Mouse (Mus musculus) forebrain, postnatal 0 days (tissue): ENCODE measurements around the gene Eva1a. TPM values are rescaled to one million over a fixed set of nuclear protein-coding genes. Genes with fewer than 3 reads are reported as not detected.

Experiments used
- ATAC-seq: fragments of 200-750 bp; cut with Nextera tagmentation; 2 replicates; pipeline ENCODE4 v1.8.0; 2017; ENCODE audit warnings: mild to moderate bottlenecking, moderate library complexity
- DNase-seq: peaks from one replicate; pipeline ENCODE4 v3.0.0-alpha.2; 2015
- H3K27ac ChIP-seq: fragments of 300-500 bp; sonication (generic); 2 replicates; pipeline ENCODE4 v1.5.1; 2014; ENCODE audit warnings: low read depth, mild to moderate bottlenecking, antibody characterized with exemption, low read length, moderate library complexity, mixed read lengths
- H3K27me3 ChIP-seq: fragments of 300-500 bp; sonication (generic); 2 replicates; pipeline ENCODE4 v1.6.1; 2014; ENCODE audit warnings: mild to moderate bottlenecking, low read length, mixed read lengths; ENCODE audit not compliant: insufficient read depth
- H3K36me3 ChIP-seq: fragments of 300-500 bp; sonication (generic); 2 replicates; pipeline ENCODE4 v1.6.1; 2014; ENCODE audit warnings: mild to moderate bottlenecking, moderate library complexity; ENCODE audit not compliant: insufficient read depth
- H3K4me1 ChIP-seq: fragments of 300-500 bp; sonication (generic); 2 replicates; pipeline ENCODE4 v1.6.1; 2014; ENCODE audit warnings: antibody characterized with exemption; ENCODE audit not compliant: insufficient read depth
- H3K4me2 ChIP-seq: fragments of 300-500 bp; sonication (generic); 2 replicates; pipeline ENCODE4 v1.6.1; 2014; ENCODE audit warnings: low read depth, mild to moderate bottlenecking, moderate library complexity
- H3K4me3 ChIP-seq: fragments of 300-500 bp; sonication (generic); 2 replicates; pipeline ENCODE4 v1.5.1; 2014; ENCODE audit warnings: low read depth, low read length, mixed read lengths
- H3K9ac ChIP-seq: fragments of 300-500 bp; sonication (generic); 2 replicates; pipeline ENCODE4 v1.6.1; 2014; ENCODE audit warnings: mild to moderate bottlenecking
- H3K9me3 ChIP-seq: fragments of 300-500 bp; sonication (generic); 2 replicates; pipeline ENCODE4 v1.6.1; 2016; ENCODE audit warnings: low read length
- CTCF ChIP-seq: sonication (generic); IDR thresholded peaks from 2 replicates; pipeline ENCODE4 v1.5.1; 2016; ENCODE audit warnings: antibody characterized with exemption, control low read depth, low read depth
- WGBS: fragments of 180-500 bp; shearing (Covaris S2); extraction: QIAGEN DNeasy Blood & Tissue Kit; methylation state at CpG from one replicate; pipeline ENCODE4 v1.1.7; 2014; 5-methylcytosine and 5-hydroxymethylcytosine counted together
- polyA plus RNA-seq: library from polyadenylated mRNA; unstranded; fragments of >200 nt; fragmentation: Nextera tagmentation; extraction: Ambion mirVana; gene quantifications from 2 replicates; pipeline ENCODE4 v1.2.1, GENCODE M21; 2015
- total RNA-seq: library from RNA; depleted of rRNA; stranded (reverse); fragments of >200 nt; gene quantifications from 2 replicates; pipeline ENCODE4 v1.2.3, GENCODE M21; 2014; rRNA removed

Eva1a gene
- total RNA-seq (1.3 and 1.4 TPM in 2 replicates), polyA plus RNA-seq (1.9 and 2.0 TPM in 2 replicates)

GRCm38 (mm10) chr6:82040834-82041487, at the start of gene Eva1a:
Eva1a (plus strand) TSS chr6:82041043.
- Histone ChIP-seq H3K9me3 (no peaks in the 10 kb centered on the region), H3K9ac (peak within 1 kb of the TSS; percentile 36), H3K4me1 (peaks cover 8% of the 10 kb centered on the region; the same call in 1 of the 2 replicates), H3K4me3 (peak within 1 kb of the TSS; percentile 42), H3K36me3 (no peaks in the 10 kb centered on the region), H3K27me3 (peaks cover 21% of the 10 kb centered on the region), H3K27ac (no peak within 1 kb of the TSS), H3K4me2 (peak within 1 kb of the TSS; percentile 96)
- no peak for TF ChIP-seq CTCF
- 15% methylated on average over 11 of the region's 11 CpGs for WGBS
- no peak for DNase-seq
- ATAC-seq, result 0 out of 2 replicates have a peak, but pooled peaks have one; percentile 1

GRCm38 (mm10) chr6:82012392-82012791, 28.5 kb upstream of the Eva1a start:
- no peaks in the 10 kb centered on the region for H3K9me3 ChIP-seq
- H3K36me3 ChIP-seq, result no peaks in the 10 kb centered on the region
- WGBS, result 23% methylated on average over 1 of the region's 1 CpGs
- no peaks in the 10 kb centered on the region for H3K4me1 ChIP-seq
- ATAC-seq, result no peak
- DNase-seq, result no peak
- no peaks in the 10 kb centered on the region for H3K27me3 ChIP-seq
- no peak overlapping the region for H3K4me2 ChIP-seq
- H3K4me3 ChIP-seq, result no peak overlapping the region
- TF ChIP-seq CTCF, result no peak
- H3K9ac ChIP-seq, result no peak overlapping the region
- H3K27ac ChIP-seq, result no peak overlapping the region

- no peak overlapping the region for H3K27ac ChIP-seq
- WGBS, result 83% methylated on average over 5 of the region's 5 CpGs
- no peak overlapping the region for H3K4me3 ChIP-seq
- H3K4me1 ChIP-seq, result no peaks in the 10 kb centered on the region
- TF ChIP-seq CTCF, result no peak
- H3K9ac ChIP-seq, result no peak overlapping the region
- no peaks in the 10 kb centered on the region for H3K27me3 ChIP-seq
- no peaks in the 10 kb centered on the region for H3K36me3 ChIP-seq
- ATAC-seq (no peak), DNase-seq (no peak)
- H3K9me3 ChIP-seq, result no peaks in the 10 kb centered on the region
- no peak overlapping the region for H3K4me2 ChIP-seq
Observed at GRCm38 (mm10) chr6:82021074-82021473, 19.8 kb upstream of the Eva1a start.

- DNase-seq (no peak), ATAC-seq (no peak)
- Histone ChIP-seq H3K4me1 (no peaks in the 10 kb centered on the region), H3K4me3 (no peak overlapping the region), H3K9ac (no peak overlapping the region), H3K4me2 (no peak overlapping the region), H3K9me3 (no peaks in the 10 kb centered on the region), H3K36me3 (no peaks in the 10 kb centered on the region), H3K27me3 (no peaks in the 10 kb centered on the region), H3K27ac (no peak overlapping the region)
- no peak for TF ChIP-seq CTCF
- 83% methylated on average over 5 of the region's 5 CpGs for WGBS
Observed at GRCm38 (mm10) chr6:82021494-82021893, 19.3 kb upstream of the Eva1a start.

- Histone ChIP-seq H3K4me2 (no peak overlapping the region), H3K9ac (no peak overlapping the region), H3K9me3 (no peaks in the 10 kb centered on the region), H3K27ac (no peak overlapping the region), H3K4me3 (no peak overlapping the region), H3K4me1 (no peaks in the 10 kb centered on the region), H3K27me3 (no peaks in the 10 kb centered on the region), H3K36me3 (no peaks in the 10 kb centered on the region)
- WGBS, result 26% methylated on average over 19 of the region's 19 CpGs
- no peak for ATAC-seq
- no peak for TF ChIP-seq CTCF
- no peak for DNase-seq
Observed at GRCm38 (mm10) chr6:82029611-82030510, 11.0 kb upstream of the Eva1a start.

GRCm38 (mm10) chr6:82030511-82030884, 10.3 kb upstream of the Eva1a start:
- Histone ChIP-seq H3K9me3 (no peaks in the 10 kb centered on the region), H3K27me3 (no peaks in the 10 kb centered on the region), H3K27ac (no peak overlapping the region), H3K4me2 (no peak overlapping the region), H3K9ac (no peak overlapping the region), H3K4me3 (no peak overlapping the region), H3K4me1 (no peaks in the 10 kb centered on the region), H3K36me3 (no peaks in the 10 kb centered on the region)
- ATAC-seq (no peak), DNase-seq (no peak)
- 73% methylated on average over 8 of the region's 8 CpGs for WGBS
- TF ChIP-seq CTCF, result no peak

GRCm38 (mm10) chr6:82037211-82037610, 3.6 kb upstream of the Eva1a start:
- no peak for TF ChIP-seq CTCF
- Histone ChIP-seq H3K9me3 (no peaks in the 10 kb centered on the region), H3K9ac (no peak overlapping the region), H3K4me1 (no peaks in the 10 kb centered on the region), H3K27ac (no peak overlapping the region), H3K36me3 (no peaks in the 10 kb centered on the region), H3K4me2 (no peak overlapping the region), H3K4me3 (no peak overlapping the region), H3K27me3 (peaks cover 14% of the 10 kb centered on the region)
- WGBS, result 70% methylated on average over 7 of the region's 7 CpGs
- DNase-seq, result no peak
- ATAC-seq, result no peak
